ENCODE assay signal across 8 mouse cellular contexts in genomic region chr13:80962789-80963590, GRCm38 (mm10).
A peak's percentile ranks its signal among the peaks of the same experiment; 100 is the strongest.
DNase-seq lines count a peak whose midpoint lies in the region; ATAC-seq and TF ChIP-seq lines count a peak whose summit lies in the region.

No protein-coding gene starts in this region.

- H3K79me2 ChIP-seq in heart, adult 2 months (replicated peaks; ENCODE audit: control insufficient read depth, insufficient read depth, low read length), result no peaks in the 10 kb centered on the region

- peak overlapping the region; percentile 79 for H3K4me2 ChIP-seq in embryonic facial prominence, embryonic 11.5 days (ENCODE audit: low read depth, low read length)
- H3K4me2 ChIP-seq in midbrain, postnatal 0 days (ENCODE audit: low read depth, low read length, poor library complexity, severe bottlenecking), result peak overlapping the region; percentile 71
- peak overlapping the region; percentile 62 for H3K4me2 ChIP-seq in stomach, embryonic 16.5 days (ENCODE audit: low read depth, low read length)

- TF ChIP-seq EP300 in heart, adult 2 months (IDR thresholded peaks at IDR 0.05; ENCODE audit: insufficient read depth, low read depth, low read length), result no peak; the same call in 1 of the 2 replicates

- peak; percentile 99 for ATAC-seq in embryonic facial prominence, embryonic 11.5 days (replicated peaks; ENCODE audit: insufficient number of reproducible peaks, low FRiP score, low TSS enrichment, low read depth)
- peak; percentile 93 for ATAC-seq in midbrain, postnatal 0 days (ENCODE audit: low FRiP score)
- peak; percentile 98 for ATAC-seq in stomach, embryonic 16.5 days (ENCODE audit: insufficient read depth, low FRiP score)

- H3K9ac ChIP-seq in embryonic facial prominence, embryonic 11.5 days (replicated peaks; ENCODE audit: low read length), result peak overlapping the region; percentile 61
- H3K9ac ChIP-seq in heart, adult 2 months (ENCODE audit: low read depth, low read length), result peak overlapping the region; percentile 51
- peak overlapping the region; percentile 46 for H3K9ac ChIP-seq in midbrain, postnatal 0 days (replicated peaks; ENCODE audit: low read length, poor library complexity, severe bottlenecking)
- peak overlapping the region; percentile 69 for H3K9ac ChIP-seq in stomach, embryonic 16.5 days (ENCODE audit: low read length)

- H3K4me3 ChIP-seq in embryonic facial prominence, embryonic 11.5 days (ENCODE audit: low read depth, low read length), result peak overlapping the region; percentile 41
- H3K4me3 ChIP-seq in heart, adult 2 months, result peak overlapping the region; percentile 56
- peak overlapping the region; percentile 52 for H3K4me3 ChIP-seq in midbrain, postnatal 0 days (ENCODE audit: low read depth, low read length)
- peak overlapping the region; percentile 48 for H3K4me3 ChIP-seq in stomach, embryonic 16.5 days (replicated peaks; ENCODE audit: low read length)

- TF ChIP-seq POLR2A in heart, adult 2 months (IDR thresholded peaks at IDR 0.05; ENCODE audit: insufficient read depth, low read depth, low read length), result peak; percentile 50; the same call in 1 of the 2 replicates

- H3K36me3 ChIP-seq in embryonic facial prominence, embryonic 11.5 days (replicated peaks; ENCODE audit: control insufficient read depth, insufficient read depth, low read depth, low read length), result no peaks in the 10 kb centered on the region
- H3K36me3 ChIP-seq in heart, adult 2 months (ENCODE audit: control insufficient read depth, insufficient read depth, low read length), result no peaks in the 10 kb centered on the region
- no peaks in the 10 kb centered on the region for H3K36me3 ChIP-seq in midbrain, postnatal 0 days (ENCODE audit: insufficient read depth, low read length)
- no peaks in the 10 kb centered on the region for H3K36me3 ChIP-seq in stomach, embryonic 16.5 days (ENCODE audit: control insufficient read depth, insufficient read depth, low read length)

- WGBS in embryonic facial prominence, embryonic 11.5 days, result 5% methylated on average over 51 of the region's 51 CpGs
- WGBS in heart, adult 2 months, result under 1% methylated on average over 51 of the region's 51 CpGs
- 8% methylated on average over 34 of the region's 51 CpGs for WGBS in midbrain, postnatal 0 days
- WGBS in stomach, embryonic 16.5 days, result 2% methylated on average over 51 of the region's 51 CpGs

- TF ChIP-seq CTCF in heart, adult 2 months (IDR thresholded peaks at IDR 0.05), result no peak
- no peak for TF ChIP-seq CTCF in midbrain, postnatal 0 days (IDR thresholded peaks at IDR 0.05)

- DNase-seq in 3T3-L1 (ENCODE audit: low read depth, low spot score), result peak; percentile 88
- DNase-seq in adrenal gland, postnatal 25 days, result peak; percentile 90
- DNase-seq in embryonic facial prominence, embryonic 11.5 days (ENCODE audit: low spot score), result peak; percentile 86
- peak; percentile 87 to 90 for DNase-seq in heart, adult 2 months
- peak; percentile 74 to 76 for DNase-seq in kidney, adult 8-10 months
- DNase-seq in liver, result peak; percentile 75
- peak; percentile 82 for DNase-seq in midbrain, postnatal 0 days (ENCODE audit: low spot score)

- no peaks in the 10 kb centered on the region for H3K27me3 ChIP-seq in embryonic facial prominence, embryonic 11.5 days (ENCODE audit: control insufficient read depth, insufficient read depth, low read length)
- no peaks in the 10 kb centered on the region for H3K27me3 ChIP-seq in heart, adult 2 months (ENCODE audit: control insufficient read depth, insufficient read depth, low read length)
- H3K27me3 ChIP-seq in midbrain, postnatal 0 days (ENCODE audit: insufficient read depth, low read length), result no peaks in the 10 kb centered on the region
- H3K27me3 ChIP-seq in stomach, embryonic 16.5 days (ENCODE audit: control insufficient read depth, insufficient read depth, low read length), result no peaks in the 10 kb centered on the region

- intact Hi-C loops in heart, adult 2 months (cut with DNase I), result loop anchor here (1.0 to 10.0 kb wide), 3 partner anchors 81 to 402 kb away; no protein-coding TSS in a partner anchor

- H3K9me3 ChIP-seq in embryonic facial prominence, embryonic 11.5 days (replicated peaks; ENCODE audit: control insufficient read depth, low read length), result no peaks in the 10 kb centered on the region
- no peaks in the 10 kb centered on the region for H3K9me3 ChIP-seq in midbrain, postnatal 0 days (ENCODE audit: low read length)
- no peaks in the 10 kb centered on the region for H3K9me3 ChIP-seq in stomach, embryonic 16.5 days (replicated peaks; ENCODE audit: control insufficient read depth, low read length)

- H3K4me1 ChIP-seq in embryonic facial prominence, embryonic 11.5 days (ENCODE audit: control insufficient read depth, insufficient read depth, low read length), result peaks cover 2% of the 10 kb centered on the region; the same call in 1 of the 2 replicates
- H3K4me1 ChIP-seq in heart, adult 2 months (ENCODE audit: control insufficient read depth, insufficient read depth, low read length), result peaks cover 4% of the 10 kb centered on the region
- no peaks in the 10 kb centered on the region for H3K4me1 ChIP-seq in midbrain, postnatal 0 days (ENCODE audit: insufficient read depth, low read length)
- peaks cover 5% of the 10 kb centered on the region; the same call in 1 of the 2 replicates for H3K4me1 ChIP-seq in stomach, embryonic 16.5 days (ENCODE audit: control insufficient read depth, insufficient read depth, low read length)

- H3K27ac ChIP-seq in embryonic facial prominence, embryonic 11.5 days (replicated peaks; ENCODE audit: low read depth, low read length), result no peak overlapping the region
- peak overlapping the region; percentile 84 for H3K27ac ChIP-seq in heart, adult 2 months
- H3K27ac ChIP-seq in midbrain, postnatal 0 days (ENCODE audit: low read depth, low read length), result peak overlapping the region; percentile 60
- peak overlapping the region; percentile 90 for H3K27ac ChIP-seq in stomach, embryonic 16.5 days (ENCODE audit: low read length)
